Mouse (Mus musculus): ENCODE results near the gene Bysl.

Bysl gene

DNA sequence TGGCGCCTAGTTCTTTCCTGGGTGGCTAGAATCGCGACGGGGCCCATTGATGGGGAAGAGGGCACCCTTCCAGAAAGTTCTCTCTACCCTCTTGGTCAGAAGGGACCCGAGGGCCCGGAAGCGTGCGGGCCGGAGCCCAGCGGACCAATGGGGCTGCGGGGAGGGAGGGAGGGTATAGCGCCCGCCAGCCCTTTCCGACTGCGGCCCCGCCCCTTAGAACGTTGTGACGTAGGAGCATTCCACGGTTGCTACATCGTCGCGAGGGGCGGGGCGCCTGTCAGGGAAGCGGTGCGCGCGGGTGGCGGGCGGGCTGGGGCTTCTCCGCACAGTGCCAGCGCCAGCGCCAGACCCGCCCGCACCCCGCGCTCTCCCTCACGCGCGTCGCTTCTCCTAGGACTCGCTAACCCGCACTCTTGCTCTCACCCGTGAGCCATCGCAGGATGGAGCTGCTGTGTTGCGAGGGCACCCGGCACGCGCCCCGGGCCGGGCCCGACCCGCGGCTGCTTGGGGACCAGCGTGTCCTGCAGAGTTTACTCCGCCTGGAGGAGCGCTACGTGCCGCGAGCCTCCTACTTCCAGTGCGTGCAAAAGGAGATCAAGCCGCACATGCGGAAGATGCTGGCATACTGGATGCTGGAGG, 18.0 kb downstream of the Bysl start:
- DNase-seq = peak; percentile 98

DNA sequence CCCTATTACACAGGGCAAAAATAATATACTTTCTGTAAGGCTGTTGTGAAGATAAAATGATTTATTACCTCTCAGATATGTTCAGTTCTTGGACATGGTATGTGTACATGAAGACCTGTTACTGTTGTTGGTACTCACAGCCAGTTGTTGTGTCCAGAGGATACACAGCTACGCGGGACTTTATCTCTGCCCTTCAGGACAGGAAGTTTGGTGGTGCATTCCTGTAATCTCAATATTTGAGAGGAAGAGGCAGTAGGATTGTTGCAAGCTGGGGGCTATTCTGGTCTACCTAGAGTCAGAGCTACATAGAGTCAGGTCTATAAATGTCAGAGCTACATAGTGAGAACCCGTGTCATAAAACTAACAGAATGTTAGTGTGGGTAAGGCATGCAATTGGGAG, 20.2 kb downstream of the Bysl start:
- no peak for DNase-seq

DNA sequence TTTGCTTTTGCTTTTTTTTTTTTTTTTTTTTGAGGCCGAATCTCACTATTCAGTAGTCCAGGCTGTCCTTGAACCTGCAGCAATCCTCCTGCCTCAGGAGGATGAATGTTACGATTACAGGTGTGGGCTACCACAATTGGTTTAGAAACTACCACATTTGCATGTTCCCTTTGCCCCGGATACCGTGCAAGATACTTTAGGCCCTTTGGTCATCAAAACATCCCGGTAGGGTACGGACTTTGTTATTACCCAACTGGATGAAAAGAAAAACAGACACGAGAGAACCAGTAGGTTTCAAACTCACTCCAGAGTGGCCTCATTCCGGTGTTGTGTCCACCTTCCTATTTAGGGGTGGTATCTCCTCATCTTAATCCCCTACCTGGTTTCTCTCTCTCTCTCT, 22.8 kb downstream of the Bysl start:
- DNase-seq = no peak

DNA sequence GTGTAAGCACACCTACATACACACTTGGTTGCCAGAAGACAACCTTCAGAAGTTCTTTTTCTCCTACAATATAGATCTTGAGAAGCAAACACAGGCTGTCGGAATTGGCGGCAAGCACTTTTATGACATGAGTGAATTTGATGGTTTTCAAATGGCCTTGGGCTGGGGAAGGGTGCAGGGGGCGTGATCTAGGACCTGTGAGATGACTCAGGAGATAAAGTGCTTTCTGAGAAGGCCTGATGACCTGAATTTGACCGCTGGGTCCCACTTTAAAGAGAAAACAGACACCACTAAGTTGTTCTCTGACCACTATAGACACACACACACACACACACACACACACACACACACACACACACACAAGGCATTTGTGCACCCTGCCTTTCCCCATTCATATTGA, 30.3 kb downstream of the Bysl start:
- DNase-seq = no peak

DNA sequence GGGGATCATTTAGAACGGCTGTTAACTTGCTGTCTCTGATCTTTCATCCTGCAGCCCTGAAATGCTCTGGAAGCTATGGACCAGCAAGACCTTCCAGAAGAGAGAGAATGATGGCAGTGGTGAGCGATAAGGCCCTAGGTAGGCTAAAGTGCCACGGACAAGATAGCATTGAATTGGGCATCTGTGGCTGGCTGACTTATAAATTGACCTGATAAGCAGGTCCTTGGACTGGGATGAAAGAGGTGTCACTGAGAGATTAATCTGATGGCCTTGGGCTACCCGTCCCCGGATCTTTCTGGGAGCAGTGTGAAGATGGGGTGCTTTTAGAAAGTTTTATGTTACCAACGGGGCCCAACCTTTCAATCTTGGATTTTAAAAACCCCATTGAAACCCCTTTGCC, 32.6 kb downstream of the Bysl start:
- DNase-seq = no peak

DNA sequence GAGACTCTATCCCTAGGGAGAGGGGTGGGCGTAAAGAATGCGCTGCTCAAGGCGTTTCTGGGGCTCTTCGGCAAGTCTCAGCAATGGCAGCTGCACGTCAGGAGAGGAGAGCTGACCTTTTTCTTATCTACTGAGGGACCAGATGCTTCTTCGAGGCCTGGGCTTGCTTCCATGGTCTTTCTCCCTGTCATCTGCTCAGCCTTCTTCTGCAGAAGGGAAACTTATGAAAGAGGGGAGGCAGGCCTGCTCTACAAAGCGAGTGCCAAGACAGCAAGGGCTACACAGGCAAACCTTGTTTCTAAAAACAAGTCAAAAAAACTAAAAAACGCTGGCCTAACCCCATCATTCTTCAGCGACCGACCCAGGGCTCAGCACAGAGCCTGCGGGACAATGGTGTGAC, 36.5 kb downstream of the Bysl start:
- DNase-seq = no peak

DNA sequence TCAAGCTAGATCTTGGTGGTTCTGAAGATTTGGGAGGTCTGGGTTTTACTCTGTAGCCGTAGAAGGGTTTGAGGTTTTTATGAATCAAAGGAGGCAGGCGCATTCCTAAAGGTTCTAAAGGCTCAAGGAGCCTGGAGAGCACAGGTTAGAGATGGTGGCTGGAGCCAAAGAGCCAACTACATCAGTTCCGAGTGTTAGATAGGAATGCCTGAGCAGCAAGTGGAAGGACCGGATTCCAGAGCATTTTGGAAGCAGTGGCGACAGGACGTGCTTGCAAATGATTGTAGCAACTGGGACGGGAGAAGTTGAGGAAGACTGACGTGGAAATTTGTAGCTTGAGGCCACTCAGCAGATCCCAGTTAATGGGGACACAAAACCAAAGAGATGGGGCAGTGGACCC, 37.3 kb downstream of the Bysl start:
- no peak for DNase-seq

DNA sequence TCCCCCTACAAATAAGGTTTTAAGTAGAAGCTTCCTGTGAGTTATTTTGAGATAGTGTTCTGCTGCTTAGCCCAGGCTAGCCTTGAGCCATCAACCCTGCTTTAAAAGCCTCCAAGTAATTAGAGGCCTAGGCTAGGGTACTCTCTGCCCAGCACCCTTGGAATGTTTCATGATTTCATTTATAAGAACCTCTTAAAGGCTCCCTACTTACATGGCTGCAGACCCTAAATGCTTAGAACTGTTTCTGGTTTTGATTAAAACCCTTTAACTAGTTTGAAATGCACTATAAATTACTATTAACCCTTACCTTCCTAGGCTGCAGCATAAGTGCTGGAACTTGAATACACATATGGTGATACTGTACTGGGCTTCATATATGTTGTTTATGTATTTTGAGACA, 38.9 kb downstream of the Bysl start:
- DNase-seq = no peak

DNA sequence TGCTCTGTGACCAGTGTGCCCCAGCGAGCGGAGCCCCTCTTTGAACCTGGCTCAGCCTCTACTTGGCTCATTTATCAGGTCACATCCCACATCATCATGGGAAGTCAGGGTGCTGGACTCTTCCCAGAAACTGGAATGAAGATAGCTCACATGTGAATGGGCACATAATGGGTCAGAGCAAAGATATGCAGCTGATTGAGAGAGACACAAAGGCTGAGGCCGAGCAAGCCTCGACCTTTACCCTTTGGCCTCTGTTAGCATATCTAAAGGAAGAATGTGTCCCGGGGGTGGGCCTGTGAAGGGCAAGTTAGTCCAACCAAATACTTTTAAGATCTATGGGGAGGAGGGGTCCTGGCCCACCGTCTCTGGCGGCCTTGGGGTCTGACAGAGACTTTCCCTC, 39.7 kb downstream of the Bysl start:
- no peak for DNase-seq

DNA sequence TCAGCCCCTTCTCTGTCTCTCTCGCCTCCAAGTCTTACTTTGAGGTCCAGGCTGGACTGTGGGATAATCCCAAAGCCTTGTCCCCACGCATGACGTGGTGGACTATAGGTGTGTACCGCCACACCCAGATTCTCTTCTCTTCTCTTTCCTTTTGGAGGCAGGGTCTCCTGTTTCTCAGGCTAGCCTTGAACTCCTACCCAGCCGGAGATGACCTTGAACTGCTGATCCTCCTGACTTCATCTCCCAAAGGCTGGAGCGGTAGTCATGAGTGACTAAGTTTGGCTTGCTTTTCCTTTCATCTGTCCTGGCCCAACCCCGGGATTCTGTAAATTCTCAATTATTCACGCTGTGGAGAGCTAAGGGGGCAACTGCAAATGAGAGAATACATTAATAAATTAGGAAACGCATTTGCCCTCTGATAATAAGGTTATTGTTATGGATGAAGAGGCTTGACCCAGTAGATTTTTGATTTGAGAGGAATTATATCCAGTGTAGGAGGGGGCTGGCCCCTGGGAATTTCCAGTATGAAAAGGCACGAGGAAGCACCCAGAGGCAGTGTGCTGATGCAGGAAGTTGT, 42.3 kb downstream of the Bysl start:
- no peak for DNase-seq

DNA sequence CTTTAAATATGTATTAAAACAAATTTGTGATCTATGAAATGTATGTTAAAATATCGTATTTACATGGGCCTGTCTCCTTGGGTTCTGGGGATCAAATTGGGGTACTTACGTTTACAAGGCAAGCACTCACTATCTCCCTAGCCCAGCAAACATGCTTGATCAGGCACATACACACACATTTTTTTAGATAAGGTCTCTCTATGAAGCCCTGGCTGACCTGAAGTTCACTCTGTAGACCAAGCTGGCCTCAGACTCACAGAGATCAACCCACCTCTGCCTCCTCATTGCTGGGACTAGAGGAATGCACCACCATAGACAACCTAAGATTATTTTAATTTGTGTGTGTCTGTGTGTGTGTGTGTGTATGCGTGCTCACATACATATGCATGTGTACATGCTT, 42.9 kb downstream of the Bysl start:
- no peak for DNase-seq

DNA sequence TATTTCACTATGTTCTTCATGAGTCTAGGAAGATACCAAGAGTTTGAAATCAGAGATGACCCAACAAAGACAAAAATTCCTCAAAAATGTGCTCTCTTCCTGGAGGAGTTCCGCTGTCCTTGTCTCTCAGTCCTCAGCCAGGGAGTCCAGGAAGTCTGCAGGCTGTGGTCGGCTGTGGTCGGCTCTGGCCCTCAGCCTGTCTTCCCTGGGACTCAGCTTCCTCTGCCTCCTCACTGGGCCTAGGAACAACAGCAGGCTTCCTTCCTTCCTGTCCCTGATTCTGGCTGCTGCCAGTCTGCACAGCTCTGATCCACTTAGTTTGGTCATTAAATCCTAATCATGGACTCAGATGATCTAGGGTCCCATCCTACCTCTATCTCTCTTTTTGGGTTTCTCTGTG, 44.0 kb downstream of the Bysl start:
- peak; percentile 73 for DNase-seq

DNA sequence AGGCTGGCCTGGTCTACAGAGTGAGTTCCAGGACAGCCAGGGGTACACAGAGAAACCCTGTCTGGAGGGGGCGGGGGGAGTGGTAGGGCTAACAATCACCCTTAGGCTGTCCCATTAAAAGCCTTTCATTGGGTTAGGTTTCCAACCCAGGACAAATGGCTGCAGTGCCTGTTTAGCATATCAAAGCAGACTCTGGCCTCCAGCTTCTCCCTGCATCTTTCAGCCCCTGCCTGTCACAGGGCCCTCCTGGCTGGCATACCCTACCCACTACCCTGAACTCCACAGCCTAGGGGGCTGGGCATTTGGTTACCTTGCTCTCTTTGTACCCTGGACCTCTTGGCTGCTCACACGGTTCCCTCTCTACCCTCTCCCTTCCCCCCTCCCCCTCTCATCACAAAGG, 45.2 kb downstream of the Bysl start:
- DNase-seq = peak; percentile 12

DNA sequence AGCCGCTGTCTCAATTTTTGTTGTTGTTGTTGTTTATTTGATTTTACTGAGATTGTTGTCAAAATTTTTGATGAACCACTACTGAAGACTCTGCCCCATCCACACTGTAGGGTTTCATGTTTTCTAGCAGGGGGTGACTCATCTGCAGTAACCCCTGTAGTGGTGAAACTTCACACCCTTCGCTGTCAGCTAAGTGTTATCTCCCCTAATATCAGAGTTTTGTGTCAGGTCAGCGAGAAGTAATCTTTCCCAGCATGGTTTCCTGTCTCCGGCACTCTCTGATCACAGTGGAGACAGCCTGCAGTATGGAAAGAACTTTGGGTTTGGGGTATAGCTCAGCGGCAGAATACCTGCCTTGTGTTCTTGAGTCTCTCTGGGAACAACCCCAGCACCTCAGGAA, 46.7 kb downstream of the Bysl start:
- DNase-seq = no peak

DNA sequence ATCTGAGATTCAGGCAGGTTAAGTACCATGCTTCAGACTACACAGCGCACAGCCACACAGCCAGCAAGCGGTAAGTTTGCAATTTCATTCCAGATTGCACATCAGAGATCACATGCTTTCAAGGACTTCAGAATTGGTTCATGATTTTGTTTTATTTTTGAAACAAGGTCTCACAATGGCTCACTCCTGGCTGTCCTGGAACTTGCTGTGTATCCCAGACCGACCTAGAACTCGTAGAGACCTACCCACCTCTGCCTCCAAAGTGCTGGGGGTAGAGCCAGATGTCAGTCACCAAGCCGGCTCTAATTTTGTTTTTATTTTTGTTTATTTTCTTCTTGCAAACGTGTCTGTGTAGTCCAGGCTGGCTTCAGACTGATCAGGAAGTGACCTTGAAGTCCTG, 48.4 kb downstream of the Bysl start:
- no peak for DNase-seq

DNA sequence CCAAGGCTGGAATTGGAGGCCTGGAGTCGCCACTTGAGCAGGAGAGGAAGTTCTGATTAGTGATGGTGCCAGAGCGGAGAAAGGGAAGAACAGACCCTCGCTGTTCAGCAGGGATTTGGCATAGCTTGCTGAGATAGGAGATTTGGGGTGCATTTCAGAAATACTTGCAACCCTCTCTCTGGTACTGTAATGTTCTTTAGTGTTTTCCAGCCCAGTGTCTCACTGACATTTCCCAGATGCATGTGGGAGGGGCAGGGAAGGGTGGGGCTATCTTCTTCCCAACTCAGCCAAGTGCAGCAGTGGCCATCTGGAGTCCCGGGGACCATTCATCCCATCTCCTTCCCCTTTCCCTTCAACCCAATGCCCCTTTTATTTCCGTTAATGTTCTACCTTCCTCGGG, 51.6 kb downstream of the Bysl start:
- peak; percentile 22 for DNase-seq

DNA sequence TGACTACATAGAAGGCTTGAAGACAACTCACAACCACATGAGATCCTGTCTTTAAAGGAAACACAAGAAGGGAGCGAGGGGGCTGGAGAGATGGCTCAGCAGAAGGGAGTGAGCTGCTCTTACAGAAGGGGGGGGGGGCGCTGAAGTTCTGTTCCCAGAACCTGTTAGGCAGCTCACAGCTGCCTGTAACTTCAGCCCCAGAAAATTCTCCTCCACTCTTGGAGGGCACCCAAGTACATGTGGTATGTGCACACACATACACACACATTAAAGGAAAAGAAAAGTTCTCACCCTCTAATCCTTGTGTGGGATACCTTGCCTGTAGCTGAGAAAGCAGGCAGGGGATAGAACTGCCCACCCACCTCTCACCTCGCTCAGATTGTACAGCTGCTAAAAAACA, 54.1 kb downstream of the Bysl start:
- no peak for DNase-seq

DNA sequence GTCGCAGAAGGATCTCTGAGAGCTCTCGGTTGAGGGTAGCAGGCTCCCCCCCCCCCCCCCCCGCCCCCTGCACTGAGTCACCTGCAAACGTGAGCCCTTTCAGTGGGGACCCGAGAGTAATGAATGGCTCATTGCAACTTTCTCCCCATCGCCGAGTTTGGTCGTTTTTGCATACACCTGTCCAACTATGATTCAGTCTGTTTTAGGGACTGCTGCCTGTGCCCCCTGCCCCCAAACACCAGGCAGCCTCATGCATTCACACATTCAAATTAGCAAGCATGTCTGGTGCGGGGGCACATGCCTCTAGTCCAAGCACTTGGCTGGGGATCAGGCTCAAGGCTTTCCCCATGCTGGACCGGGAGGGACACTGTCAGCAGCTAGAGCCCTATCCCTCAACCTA, 56.7 kb downstream of the Bysl start:
- no peak for DNase-seq

DNA sequence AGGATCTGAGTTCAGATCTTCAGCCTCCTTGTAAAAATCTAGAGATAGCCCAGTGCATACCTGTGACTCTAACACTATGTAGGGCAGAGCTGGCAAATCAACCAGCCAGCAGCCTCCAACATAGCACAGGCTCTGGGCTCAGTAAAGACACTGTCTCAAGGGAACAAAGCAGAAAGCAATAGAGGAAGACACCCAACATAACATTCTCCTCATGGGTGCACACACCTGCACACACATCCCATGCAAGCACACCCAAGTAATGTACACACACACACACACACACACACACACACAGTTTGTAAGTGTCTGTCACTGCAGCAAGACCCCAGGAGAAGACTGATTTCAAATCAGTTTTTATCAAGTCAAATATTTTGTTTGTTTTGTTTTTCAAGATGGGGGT, 58.3 kb downstream of the Bysl start:
- DNase-seq = no peak

DNA sequence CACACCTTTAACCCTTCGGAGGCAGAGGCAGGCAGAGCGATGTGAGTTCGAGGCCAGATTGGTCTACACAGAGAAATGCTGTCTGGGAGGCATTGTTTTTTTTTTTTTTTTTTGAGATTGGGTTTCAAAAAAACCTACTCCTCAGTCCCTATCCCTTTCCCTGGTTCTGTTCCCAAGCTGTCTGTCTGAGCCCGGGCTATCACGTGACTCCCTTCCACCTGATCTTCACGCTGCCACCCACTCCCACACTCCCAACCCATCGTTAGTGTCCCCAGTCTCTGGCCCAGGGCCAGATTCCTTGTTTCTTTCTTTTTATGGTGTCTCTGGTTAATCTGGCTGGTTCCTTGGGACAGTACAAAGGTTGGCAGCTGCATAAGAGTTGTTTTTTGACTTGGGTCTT, 60.2 kb downstream of the Bysl start:
- DNase-seq = peak; percentile 16

Data from kidney, postnatal 14 days (tissue).